Mouse (Mus musculus) myocyte (in vitro differentiated cells): Measurements from ENCODE around the gene Dalrd3. TPM values are rescaled to one million over a fixed set of nuclear protein-coding genes. Genes with fewer than 3 reads are reported as not detected.

Source experiments
- H3K27me3 ChIP-seq: one replicate; pipeline ENCODE4 v1.6.1; 2011; ENCODE audit not compliant: control insufficient read depth, insufficient read depth, insufficient read length
- H3K36me3 ChIP-seq: one replicate; pipeline ENCODE4 v1.6.1; 2011; ENCODE audit not compliant: control insufficient read depth, insufficient read depth
- H3K4me2 ChIP-seq: one replicate; pipeline ENCODE4 v1.6.1; 2011; ENCODE audit warnings: low read depth, control low read depth
- H3K4me3 ChIP-seq: one replicate; pipeline ENCODE4 v1.5.1; 2011; ENCODE audit warnings: mild to moderate bottlenecking, control low read depth, moderate library complexity
- H3K79me2 ChIP-seq: one replicate; pipeline ENCODE4 v1.6.1; 2011; ENCODE audit not compliant: control insufficient read depth, insufficient read depth
- H3ac ChIP-seq: one replicate; pipeline ENCODE4 v1.6.1; 2011; ENCODE audit not compliant: control insufficient read depth, insufficient read length
- CEBPB ChIP-seq: IDR thresholded peaks from 2 replicates; pipeline ENCODE4 v1.6.1; 2011; ENCODE audit warnings: mild to moderate bottlenecking, moderate library complexity; ENCODE audit not compliant: poor library complexity, insufficient read depth, severe bottlenecking
- E2F4 ChIP-seq: IDR thresholded peaks from one replicate; pipeline ENCODE4 v1.6.1; 2011; ENCODE audit warnings: mild to moderate bottlenecking, control low read depth, moderate library complexity; ENCODE audit not compliant: insufficient read depth
- MAX ChIP-seq: IDR thresholded peaks from one replicate; pipeline ENCODE4 v1.6.1; 2011; ENCODE audit warnings: low read depth, mild to moderate bottlenecking, control low read depth
- MYOD1 ChIP-seq, 3 experiments: IDR thresholded peaks; one replicate each; pipeline ENCODE4 v1.6.1; 2011; ENCODE audit warnings: control low read depth in 2 of 3, low read depth in 2 of 3, mild to moderate bottlenecking in 2 of 3, moderate library complexity in 1 of 3; ENCODE audit not compliant: insufficient read length in 2 of 3, control insufficient read depth in 1 of 3
- MYOG ChIP-seq, 3 experiments: IDR thresholded peaks; one replicate each; pipeline ENCODE4 v1.6.1; 2011; ENCODE audit warnings: control low read depth in 2 of 3, low read depth in 2 of 3, mild to moderate bottlenecking in 2 of 3; ENCODE audit not compliant: insufficient read length in 2 of 3, control insufficient read depth in 1 of 3, insufficient read depth in 1 of 3
- POLR2A ChIP-seq: IDR thresholded peaks from one replicate; pipeline ENCODE4 v1.6.1; 2011; ENCODE audit warnings: low read depth, mild to moderate bottlenecking, control low read depth, moderate library complexity; ENCODE audit not compliant: insufficient read length
- POLR2AphosphoS2 ChIP-seq: IDR thresholded peaks from one replicate; pipeline ENCODE4 v1.6.1; 2011; ENCODE audit warnings: low read depth, control low read depth; ENCODE audit not compliant: insufficient read length
- REST ChIP-seq: IDR thresholded peaks from one replicate; pipeline ENCODE4 v1.6.1; 2011; ENCODE audit warnings: mild to moderate bottlenecking, control low read depth, moderate library complexity; ENCODE audit not compliant: insufficient read depth, insufficient read length
- SRF ChIP-seq: IDR thresholded peaks from one replicate; pipeline ENCODE4 v1.6.1; 2011; ENCODE audit warnings: low read depth; ENCODE audit not compliant: control insufficient read depth, insufficient read length
- TCF12 ChIP-seq: IDR thresholded peaks from one replicate; pipeline ENCODE4 v1.6.1; 2011; ENCODE audit warnings: mild to moderate bottlenecking, control low read depth; ENCODE audit not compliant: poor library complexity, insufficient read depth, severe bottlenecking
- TCF3 ChIP-seq: IDR thresholded peaks from one replicate; pipeline ENCODE4 v1.6.1; 2011; ENCODE audit warnings: low read depth, control low read depth; ENCODE audit not compliant: insufficient read length
- USF1 ChIP-seq: IDR thresholded peaks from one replicate; pipeline ENCODE4 v1.6.1; 2011; ENCODE audit warnings: low read depth, mild to moderate bottlenecking, control low read depth, moderate library complexity
- polyA plus RNA-seq: library from polyadenylated mRNA; unstranded; fragments of >200 nt; fragmentation: generic; extraction: Trizol; gene quantifications from one replicate; pipeline ENCODE4 v1.2.1, GENCODE M21; 2012; ENCODE audit warnings: missing spikeins

Dalrd3 gene
- polyA plus RNA-seq, 1 experiment: 50.2 TPM

DNA sequence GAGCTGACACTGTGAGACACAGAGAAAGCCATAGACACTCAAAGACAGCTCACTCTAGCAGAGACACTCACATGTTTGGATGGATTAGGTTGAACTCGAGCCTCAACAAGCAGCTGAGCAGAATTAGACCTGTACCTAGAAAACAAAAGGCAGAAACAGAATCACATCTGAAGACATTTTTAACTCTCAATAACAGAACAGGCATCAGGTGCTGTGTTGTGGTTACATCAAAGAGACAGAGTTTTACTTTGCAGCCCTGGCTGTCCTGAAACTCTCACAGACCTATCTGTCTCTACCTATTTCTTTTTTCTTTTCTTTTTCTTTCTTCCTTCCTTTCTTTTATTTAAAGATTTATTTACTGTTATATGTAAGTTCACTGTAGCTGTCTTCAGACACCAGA lies 47.6 kb downstream of the Dalrd3 start:
- Histone ChIP-seq H3K79me2 (peaks cover 8% of the 10 kb centered on the region), H3K4me3 (no peak overlapping the region), H3K27me3 (no peaks in the 10 kb centered on the region), H3K4me2 (no peak overlapping the region), H3K36me3 (peaks cover 55% of the 10 kb centered on the region), H3ac (no peak overlapping the region)
- TF ChIP-seq MYOG (IDR thresholded peaks at IDR 0.05; ENCODE audit: control insufficient read depth in 1 of 3, insufficient read depth in 1 of 3, insufficient read length in 2 of 3, low read depth in 2 of 3) (no peak), TCF12 (no peak), MAX (no peak), SRF (no peak), MYOD1 (IDR thresholded peaks at IDR 0.05; ENCODE audit: control insufficient read depth in 1 of 3, insufficient read length in 2 of 3, low read depth in 2 of 3) (no peak), POLR2AphosphoS2 (no peak), TCF3 (no peak), CEBPB (no peak), E2F4 (no peak), REST (no peak), USF1 (no peak), POLR2A (no peak)

Other genes with a start within 250 kb of the Dalrd3 start
- 393 TPM for gene Gpx1, start 231.0 kb upstream of the Dalrd3 start, polyA plus RNA-seq
- 89.4 TPM for gene Usp4, start 222.0 kb upstream of the Dalrd3 start, polyA plus RNA-seq
- gene 1700102P08Rik, start 177.1 kb upstream of the Dalrd3 start, polyA plus RNA-seq: 0.17 TPM
- gene Ccdc36, start 141.4 kb upstream of the Dalrd3 start, polyA plus RNA-seq: not detected
- not detected for gene BC048562, start 133.4 kb upstream of the Dalrd3 start, polyA plus RNA-seq
- 30.4 TPM for gene Ccdc71, start 109.4 kb upstream of the Dalrd3 start, polyA plus RNA-seq
- 3.7 TPM for gene Klhdc8b, start 108.3 kb upstream of the Dalrd3 start, polyA plus RNA-seq
- 61.6 TPM for gene Lamb2, start 90.2 kb upstream of the Dalrd3 start, polyA plus RNA-seq
- 86.6 TPM for gene Usp19, start 79.3 kb upstream of the Dalrd3 start, polyA plus RNA-seq
- 168 TPM for gene Qars, start 62.2 kb upstream of the Dalrd3 start, polyA plus RNA-seq
- 44.0 TPM for gene Qrich1, start 53.1 kb upstream of the Dalrd3 start, polyA plus RNA-seq
- gene Impdh2, start 9.6 kb upstream of the Dalrd3 start, polyA plus RNA-seq: 129 TPM
- gene Ndufaf3, start 2.5 kb upstream of the Dalrd3 start, polyA plus RNA-seq: 25.8 TPM
- gene Wdr6, start 8.9 kb downstream of the Dalrd3 start, polyA plus RNA-seq: 21.9 TPM
- 0.94 TPM for gene P4htm, start 27.8 kb downstream of the Dalrd3 start, polyA plus RNA-seq
- 51.1 TPM for gene Arih2, start 79.5 kb downstream of the Dalrd3 start, polyA plus RNA-seq
- gene Slc25a20, start 92.2 kb downstream of the Dalrd3 start, polyA plus RNA-seq: 27.7 TPM
- 21.5 TPM for gene Prkar2a, start 119.4 kb downstream of the Dalrd3 start, polyA plus RNA-seq
- 45.5 TPM for gene Ip6k2, start 213.9 kb downstream of the Dalrd3 start, polyA plus RNA-seq
- 5.9 TPM for gene Nckipsd, start 238.5 kb downstream of the Dalrd3 start, polyA plus RNA-seq